Mouse (Mus musculus): ENCODE results near the gene Tpd52l2.

The Tpd52l2 gene

GRCm38 (mm10) chr2:181487338-181488277, 9.3 kb upstream of the Tpd52l2 start:
- DNase-seq, result no peak

- no peak for DNase-seq
These were observed 5.3 kb upstream of the Tpd52l2 start for GRCm38 (mm10) chr2:181491432-181492205.

- DNase-seq, result no peak
These were observed 4.7 kb upstream of the Tpd52l2 start for GRCm38 (mm10) chr2:181492206-181492605.

GRCm38 (mm10) chr2:181493156-181493927, 3.6 kb upstream of the Tpd52l2 start, which contains the start of gene Abhd16b:
Abhd16b (plus strand) TSS chr2:181493206.
- DNase-seq, result no peak

GRCm38 (mm10) chr2:181494266-181494945, 2.5 kb upstream of the Tpd52l2 start:
- DNase-seq, result no peak

- DNase-seq, result peak; percentile 17
These were observed 1.1 kb upstream of the Tpd52l2 start for GRCm38 (mm10) chr2:181495845-181496244.

GRCm38 (mm10) chr2:181496281-181496680, 661 bp upstream of the Tpd52l2 start:
- peak; percentile 40 for DNase-seq

GRCm38 (mm10) chr2:181497548-181497875, 570 bp downstream of the Tpd52l2 start:
- DNase-seq, result no peak

- no peak for DNase-seq
These were observed 1.7 kb downstream of the Tpd52l2 start for GRCm38 (mm10) chr2:181498644-181499043.

- DNase-seq, result no peak
These were observed 12.2 kb downstream of the Tpd52l2 start for GRCm38 (mm10) chr2:181509191-181509590.

GRCm38 (mm10) chr2:181511231-181511630, 14.3 kb downstream of the Tpd52l2 start:
- no peak for DNase-seq

GRCm38 (mm10) chr2:181519201-181519600, 22.3 kb downstream of the Tpd52l2 start:
- no peak for DNase-seq

GRCm38 (mm10) chr2:181520118-181520935, 23.4 kb downstream of the Tpd52l2 start, which contains the start of gene Dnajc5:
Dnajc5 (plus strand) TSS chr2:181520485.
- peak; percentile 96 for DNase-seq

GRCm38 (mm10) chr2:181520936-181521227, 23.9 kb downstream of the Tpd52l2 start:
- no peak for DNase-seq

GRCm38 (mm10) chr2:181521491-181521890, 24.5 kb downstream of the Tpd52l2 start:
- no peak for DNase-seq

GRCm38 (mm10) chr2:181522811-181523210, 25.9 kb downstream of the Tpd52l2 start:
- DNase-seq, result peak; percentile 31

- no peak for DNase-seq
These were observed 28.6 kb downstream of the Tpd52l2 start for GRCm38 (mm10) chr2:181525526-181525925.

GRCm38 (mm10) chr2:181529076-181529475, 32.1 kb downstream of the Tpd52l2 start:
- DNase-seq, result no peak

- no peak for DNase-seq
These were observed 35.6 kb downstream of the Tpd52l2 start for GRCm38 (mm10) chr2:181532589-181532988.

- no peak for DNase-seq
These were observed 39.5 kb downstream of the Tpd52l2 start for GRCm38 (mm10) chr2:181536410-181536809.

- DNase-seq, result no peak
These were observed 40.6 kb downstream of the Tpd52l2 start for GRCm38 (mm10) chr2:181537444-181538047.
